Mouse (Mus musculus) intestine, embryonic 14.5 days (tissue): ENCODE data around the gene Gm20825. TPM values are rescaled to one million over a fixed set of nuclear protein-coding genes. Genes with fewer than 3 reads are reported as not detected.
"Not testable (repeated sequence)": the region's sequence is repeated elsewhere in the genome, so short reads cannot be mapped to it uniquely, and the experiment has no call there.

ENCODE experiments used
- ATAC-seq: fragments of 200-750 bp; cut with Nextera tagmentation; replicated peaks from 2 replicates; pipeline ENCODE4 v1.8.0; 2017; ENCODE audit warnings: low read depth, moderate number of reproducible peaks, moderate TSS enrichment, moderate library complexity; ENCODE audit not compliant: low FRiP score, low TSS enrichment
- DNase-seq: peaks from one replicate; pipeline ENCODE4 v3.0.0-alpha.2; 2018; ENCODE audit warnings: low spot score
- H3K27ac ChIP-seq: fragments of 300-500 bp; sonication (generic); 2 replicates; pipeline ENCODE4 v1.5.1; 2014; ENCODE audit warnings: low read depth, mild to moderate bottlenecking, control low read depth
- H3K27me3 ChIP-seq: fragments of 300-500 bp; sonication (generic); replicated peaks from 2 replicates; pipeline ENCODE4 v1.6.1; 2014; ENCODE audit warnings: low read length, control low read depth; ENCODE audit not compliant: control insufficient read depth, insufficient read depth
- H3K36me3 ChIP-seq: fragments of 300-500 bp; sonication (generic); 2 replicates; pipeline ENCODE4 v1.6.1; 2014; ENCODE audit warnings: low read length, control low read depth; ENCODE audit not compliant: control insufficient read depth, insufficient read depth
- H3K4me1 ChIP-seq: fragments of 300-500 bp; sonication (generic); replicated peaks from 2 replicates; pipeline ENCODE4 v1.6.1; 2014; ENCODE audit warnings: low read length, control low read depth, mixed read lengths; ENCODE audit not compliant: control insufficient read depth, insufficient read depth
- H3K4me2 ChIP-seq: fragments of 300-500 bp; sonication (generic); 2 replicates; pipeline ENCODE4 v1.6.1; 2014; ENCODE audit warnings: low read length
- H3K4me3 ChIP-seq: fragments of 300-500 bp; sonication (generic); 2 replicates; pipeline ENCODE4 v1.5.1; 2014; ENCODE audit warnings: low read depth, low read length, control low read depth, mixed read lengths
- H3K9ac ChIP-seq: fragments of 300-500 bp; sonication (generic); 2 replicates; pipeline ENCODE4 v1.6.1; 2014; ENCODE audit warnings: mild to moderate bottlenecking, low read length
- H3K9me3 ChIP-seq: fragments of 300-500 bp; sonication (generic); 2 replicates; pipeline ENCODE4 v1.6.1; 2016; ENCODE audit warnings: low read length, control low read depth; ENCODE audit not compliant: control insufficient read depth
- WGBS: fragments of 180-500 bp; shearing (Covaris S2); extraction: QIAGEN DNeasy Blood & Tissue Kit; methylation state at CpG from one replicate; pipeline ENCODE4 v1.1.7; 2014; 5-methylcytosine and 5-hydroxymethylcytosine counted together
- polyA plus RNA-seq: library from polyadenylated mRNA; unstranded; fragments of >200 nt; fragmentation: Nextera tagmentation; extraction: Ambion mirVana; gene quantifications from 2 replicates; pipeline ENCODE4 v1.2.1, GENCODE M21; 2014

The Gm20825 gene
- polyA plus RNA-seq = not detected in 2 replicates

DNA sequence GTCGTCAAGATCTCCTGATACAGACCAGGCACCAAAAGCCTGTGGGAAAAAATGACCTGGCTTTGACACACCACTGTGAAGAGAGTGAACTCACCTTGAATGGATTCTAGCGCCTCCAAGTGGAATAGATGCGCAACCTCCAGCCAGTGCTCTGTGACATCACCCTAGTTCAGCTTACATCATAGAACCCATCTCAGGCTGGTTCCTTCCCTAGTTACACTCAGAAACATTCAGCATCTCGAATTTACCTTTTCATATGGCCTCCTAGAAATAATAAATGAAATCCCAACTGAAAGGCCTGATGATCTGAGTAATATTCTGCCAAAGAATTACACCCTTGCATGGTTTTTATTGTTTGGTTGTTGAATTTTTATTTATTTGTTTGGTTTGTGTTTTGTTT, at the start of gene Gm20825:
TSS of gene Gm20825 (minus strand) at position 101 of the 400 bp plus-strand sequence.
- ATAC-seq, H3K4me3 ChIP-seq, H3K4me2 ChIP-seq, H3K27me3 ChIP-seq, H3K4me1 ChIP-seq, H3K9me3 ChIP-seq, H3K27ac ChIP-seq, H3K36me3 ChIP-seq, H3K9ac ChIP-seq, DNase-seq: not testable (repeated sequence)
- 64% methylated on average over 2 of the region's 4 CpGs for WGBS

Other genes with a start within 250 kb of the Gm20825 start
- gene Gm29049, start 74.3 kb downstream of the Gm20825 start, polyA plus RNA-seq = not detected in 2 replicates
- gene Gm20824, start 186.4 kb upstream of the Gm20825 start, polyA plus RNA-seq = not detected in 2 replicates